Mouse (Mus musculus) embryonic fibroblast, embryonic 13.5 days (primary cell): ENCODE results near the gene Cep89.

Experiments used
- CTCF ChIP-seq: IDR thresholded peaks from 2 replicates; pipeline ENCODE4 v1.5.1; 2011; ENCODE audit warnings: mild to moderate bottlenecking, control low read depth, low read length, moderate library complexity, borderline replicate concordance; ENCODE audit not compliant: insufficient read depth
- POLR2A ChIP-seq: IDR thresholded peaks from 2 replicates; pipeline ENCODE4 v1.6.1; 2011; ENCODE audit warnings: low read depth, mild to moderate bottlenecking, control low read depth, low read length, moderate library complexity

GRCm38 (mm10) chr7:35379492-35380119 is 17.2 kb upstream of the Cep89 start:
- TF ChIP-seq CTCF (no peak), POLR2A (no peak)
